Mouse (Mus musculus) left cerebral cortex, adult 11 months (tissue): ENCODE data around the gene Wrap53.

Experiments used
- DNase-seq: peaks from one replicate; pipeline ENCODE4 v3.0.0; 2022; ENCODE audit warnings: low spot score

Wrap53 gene

DNA sequence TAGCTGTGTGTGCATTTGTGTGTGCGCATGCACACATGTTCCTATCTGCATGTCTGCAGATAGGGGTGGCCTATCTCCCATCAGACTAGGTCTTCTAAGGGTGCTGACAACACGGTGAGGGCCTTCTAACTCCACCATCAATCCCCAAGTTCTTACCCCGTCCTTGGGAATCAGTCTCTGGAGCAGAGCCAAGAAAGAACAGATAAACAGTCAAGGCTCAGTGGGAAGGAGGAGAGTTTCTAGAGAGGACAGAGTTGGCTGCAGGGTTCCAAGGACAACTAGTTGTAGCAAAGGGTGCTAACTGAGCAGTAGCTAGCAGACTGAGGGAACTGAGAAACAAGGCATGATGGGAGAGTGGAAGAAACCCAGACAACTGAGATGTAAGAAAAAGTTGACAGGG lies 21.7 kb upstream of the Wrap53 start:
- DNase-seq: no peak

DNA sequence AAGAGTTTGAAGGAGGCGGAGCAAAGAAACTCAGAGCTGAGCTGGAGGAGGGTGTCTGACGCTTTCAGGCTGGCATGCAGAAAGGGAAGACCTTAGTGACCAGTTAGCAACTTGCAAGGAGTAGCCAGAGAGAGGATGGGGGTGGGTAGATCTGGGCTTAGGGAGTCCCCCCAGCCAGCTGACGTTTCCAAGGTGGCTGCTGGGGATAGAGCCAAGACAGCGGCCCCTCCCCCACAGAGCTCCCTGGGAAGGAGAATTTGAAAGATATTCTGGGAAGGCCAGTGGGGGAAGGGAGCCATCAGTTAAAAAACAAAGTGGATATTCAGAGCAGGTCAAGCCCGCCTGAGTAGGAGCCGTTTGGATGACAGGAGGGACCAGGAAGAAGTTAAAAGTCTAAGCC lies 20.0 kb upstream of the Wrap53 start:
- DNase-seq: peak; percentile 57

DNA sequence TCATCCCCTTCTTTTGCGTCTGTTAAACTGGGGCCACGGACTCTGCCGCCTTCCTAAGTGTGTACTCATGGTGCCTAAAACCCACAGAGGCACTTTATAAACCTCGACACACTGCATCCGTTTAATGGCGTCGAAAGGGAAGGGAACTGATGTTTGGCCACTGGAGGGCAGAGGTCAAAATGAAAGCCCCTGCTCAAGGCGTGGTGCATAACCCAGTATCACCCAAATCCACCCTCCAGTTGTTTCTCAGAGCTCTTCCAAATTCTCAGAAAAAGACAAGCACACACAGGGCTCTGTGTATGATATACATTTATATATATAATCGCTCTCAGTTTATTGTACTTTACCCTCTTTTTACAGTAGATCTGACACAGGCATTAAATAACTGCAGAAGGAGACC lies 19.4 kb upstream of the Wrap53 start:
- DNase-seq: no peak

DNA sequence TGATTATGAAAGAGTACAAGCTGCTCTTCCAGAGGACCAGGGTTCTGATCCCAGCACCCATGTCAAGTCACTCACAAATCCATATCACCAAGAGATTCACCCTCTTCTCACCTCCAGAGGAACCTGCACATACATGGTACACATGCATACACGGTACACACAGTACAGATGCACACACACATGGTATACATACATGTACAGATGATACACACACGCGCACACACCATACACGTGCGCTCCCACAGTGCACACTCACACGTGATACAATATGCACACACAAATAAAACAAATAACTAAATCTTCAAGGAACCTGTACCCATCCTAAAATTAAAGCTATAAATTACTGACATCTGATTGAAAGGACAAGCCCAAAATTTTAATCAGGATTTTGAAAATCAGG lies 14.8 kb upstream of the Wrap53 start:
- no peak for DNase-seq

DNA sequence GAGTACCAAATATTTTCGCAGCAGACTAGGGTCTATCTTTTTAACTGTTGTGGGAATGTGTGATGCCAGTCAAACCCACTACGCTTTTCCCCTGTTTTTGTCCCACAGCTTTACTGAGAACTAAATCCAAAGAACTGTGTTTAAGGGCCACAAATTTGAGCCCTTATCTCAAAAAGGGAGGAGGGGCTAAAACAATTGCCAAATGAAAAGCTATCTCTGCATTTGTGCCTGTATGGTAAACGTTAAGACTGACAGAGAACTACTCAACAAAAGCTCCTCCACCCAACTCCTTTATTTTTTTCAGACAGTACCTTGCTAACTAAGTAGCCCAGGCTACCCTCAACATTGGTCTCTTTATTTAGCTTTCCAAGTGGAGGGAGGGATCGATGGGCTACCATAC lies 12.7 kb upstream of the Wrap53 start:
- DNase-seq: no peak

DNA sequence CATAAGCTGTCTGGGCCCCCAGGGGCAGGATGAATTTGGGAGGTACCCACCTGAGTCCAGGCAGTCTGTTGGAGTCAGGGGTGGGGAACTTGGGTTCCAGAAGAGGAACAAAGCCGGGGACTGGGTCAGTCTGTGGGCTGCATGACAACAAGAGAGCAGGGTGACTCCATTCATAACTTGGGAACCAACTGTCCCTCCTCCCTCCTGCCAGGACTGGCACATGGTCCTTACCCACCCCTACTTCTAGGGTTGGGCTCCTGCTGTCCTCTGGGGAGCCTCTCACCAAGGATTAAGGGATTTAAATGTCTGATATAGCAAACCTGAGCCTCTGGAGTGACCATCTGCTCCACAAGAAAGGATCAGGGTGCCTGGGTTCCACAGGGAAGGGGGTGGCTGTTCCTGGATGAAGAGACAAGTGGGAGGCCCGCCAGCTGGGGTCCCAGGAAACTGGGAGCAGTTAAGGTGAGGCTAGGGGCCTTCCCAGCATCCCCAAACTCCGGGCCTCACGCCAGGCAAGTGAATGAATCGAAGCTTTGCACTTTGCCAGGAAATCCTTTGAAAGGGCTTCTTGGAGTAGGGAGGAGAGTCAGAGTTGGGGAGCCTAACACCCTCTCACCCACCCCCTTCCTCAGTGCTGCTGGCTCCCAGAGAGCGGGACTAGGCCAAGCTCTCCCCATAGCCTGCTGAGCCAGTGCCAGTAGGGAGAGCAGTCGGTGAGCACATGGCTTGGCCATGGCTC lies 12.0 kb upstream of the Wrap53 start:
- peak; percentile 58 for DNase-seq

DNA sequence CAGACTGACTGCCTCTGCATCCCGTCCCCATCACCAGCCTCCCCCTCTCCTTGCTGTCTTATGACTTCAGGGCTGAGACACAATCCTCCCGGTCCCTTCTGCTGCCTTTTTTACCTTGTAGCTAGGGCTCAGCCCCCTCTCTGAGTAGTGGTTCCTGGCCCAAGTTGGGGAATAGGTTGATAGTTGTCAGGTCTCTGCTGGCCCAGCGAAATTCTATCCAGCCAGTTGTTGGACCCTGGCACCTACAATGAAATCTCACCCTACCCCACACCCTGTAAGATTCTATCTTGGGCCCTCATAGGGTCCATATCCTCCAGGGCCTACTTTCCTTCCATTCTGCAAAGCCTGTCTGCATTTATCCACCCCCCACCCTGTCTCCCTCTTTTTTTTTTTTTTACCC lies 11.4 kb upstream of the Wrap53 start:
- no peak for DNase-seq

DNA sequence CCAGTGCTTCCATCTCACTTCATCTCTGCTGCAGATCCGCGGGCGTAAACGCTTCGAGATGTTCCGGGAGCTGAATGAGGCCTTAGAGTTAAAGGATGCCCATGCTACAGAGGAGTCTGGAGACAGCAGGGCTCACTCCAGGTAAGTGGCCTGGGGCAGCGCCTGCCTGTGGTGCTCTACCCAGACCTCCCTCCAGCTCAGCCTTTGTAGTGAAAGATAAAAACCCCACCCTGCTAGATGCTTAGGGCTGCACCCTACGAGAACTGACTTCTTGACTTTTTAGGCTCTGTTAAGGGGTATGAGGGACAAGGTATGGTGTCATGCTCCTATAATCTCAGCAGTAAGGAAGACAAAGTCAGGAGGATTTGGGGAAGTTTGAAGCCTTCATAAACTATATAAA lies 10.6 kb upstream of the Wrap53 start:
- DNase-seq: no peak

DNA sequence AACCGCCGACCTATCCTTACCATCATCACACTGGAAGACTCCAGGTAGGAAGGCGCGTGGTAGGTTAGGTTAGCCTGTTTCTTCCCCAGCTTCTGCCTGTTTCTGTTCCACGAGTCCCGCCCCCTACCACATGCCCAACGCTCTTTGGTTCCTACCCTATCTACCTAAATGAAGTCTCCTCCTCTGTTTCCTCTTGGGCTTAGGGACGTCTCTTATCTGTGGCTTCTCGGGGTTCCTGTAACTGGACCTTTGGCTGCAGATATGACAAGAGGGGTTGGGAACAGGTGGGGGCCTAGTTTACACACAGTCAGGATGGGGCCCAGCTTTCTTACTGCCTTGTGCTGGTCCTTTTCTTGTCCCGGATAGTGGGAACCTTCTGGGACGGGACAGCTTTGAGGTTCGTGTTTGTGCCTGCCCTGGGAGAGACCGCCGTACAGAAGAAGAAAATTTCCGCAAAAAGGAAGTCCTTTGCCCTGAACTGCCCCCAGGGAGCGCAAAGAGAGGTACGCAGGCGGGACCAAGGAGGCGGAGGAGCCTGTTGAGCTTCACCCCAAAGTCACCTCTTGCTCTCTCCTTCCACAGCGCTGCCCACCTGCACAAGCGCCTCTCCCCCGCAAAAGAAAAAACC lies 9.3 kb upstream of the Wrap53 start:
- DNase-seq: no peak

DNA sequence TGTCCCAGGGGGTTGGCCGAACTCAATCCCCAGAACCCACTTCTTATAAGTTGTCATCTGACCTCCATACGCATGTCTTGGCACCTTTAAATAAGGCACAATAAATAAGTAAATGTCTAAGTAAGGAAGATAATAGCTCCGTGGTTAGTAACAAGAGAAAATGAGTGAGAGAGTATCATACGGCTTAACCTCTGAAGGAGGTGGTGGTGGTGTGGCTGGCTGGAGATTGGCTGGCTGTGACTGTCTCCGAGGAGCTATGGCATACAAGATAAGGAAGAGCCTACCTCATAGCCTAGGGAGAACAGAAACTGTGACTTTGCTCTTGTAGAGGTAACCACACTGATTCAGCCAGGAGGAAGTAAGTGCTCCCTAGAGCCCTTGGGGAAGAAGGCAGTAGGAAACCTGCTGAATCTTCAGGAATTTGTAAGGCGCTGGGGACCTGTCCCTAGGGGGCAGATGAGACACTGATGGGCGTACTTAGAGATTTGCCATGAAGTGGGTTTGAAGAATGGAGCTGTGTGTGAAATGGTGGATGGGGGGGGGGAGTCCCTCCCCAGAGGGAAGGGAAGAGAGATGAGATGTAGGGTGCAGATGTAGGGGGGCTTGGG lies 5.8 kb upstream of the Wrap53 start:
- no peak for DNase-seq

DNA sequence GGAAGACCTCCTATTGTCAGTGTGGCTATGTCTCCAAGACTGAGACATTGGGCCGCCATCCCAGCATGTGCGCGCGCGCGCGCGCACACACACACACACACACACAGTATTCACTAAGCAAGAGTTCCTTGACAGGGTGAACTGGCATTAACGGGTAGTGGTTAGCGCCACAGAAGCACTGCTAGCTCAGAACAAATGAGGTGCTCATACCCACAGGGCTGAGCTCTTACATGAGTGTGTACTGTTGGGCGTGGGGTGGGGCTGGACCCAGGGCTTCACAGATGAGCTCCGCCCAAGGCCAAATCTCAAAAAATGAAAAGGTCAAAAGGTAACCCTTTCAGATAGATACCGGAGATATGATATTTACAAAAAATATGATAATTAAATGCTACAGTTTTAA lies 4.9 kb upstream of the Wrap53 start:
- no peak for DNase-seq

DNA sequence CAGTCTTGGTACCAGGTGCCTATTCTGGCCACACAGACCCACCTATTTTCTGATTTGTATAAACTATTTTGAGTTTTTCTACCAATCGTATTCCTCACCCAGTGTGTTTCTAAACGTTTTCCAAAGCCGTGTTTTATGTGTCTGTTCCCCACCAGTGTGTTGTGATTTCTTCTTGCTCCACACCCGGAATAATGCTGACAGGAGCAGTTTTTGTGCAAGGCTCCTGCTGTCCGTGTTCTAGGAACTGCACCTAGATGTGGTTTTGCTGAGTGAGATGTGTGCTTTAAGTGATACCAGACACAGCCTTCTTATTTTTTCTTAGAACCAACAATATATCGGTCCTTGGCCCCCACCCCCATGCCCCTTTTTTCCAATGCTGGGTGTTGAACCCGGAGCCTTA lies 4.0 kb upstream of the Wrap53 start:
- DNase-seq: no peak

DNA sequence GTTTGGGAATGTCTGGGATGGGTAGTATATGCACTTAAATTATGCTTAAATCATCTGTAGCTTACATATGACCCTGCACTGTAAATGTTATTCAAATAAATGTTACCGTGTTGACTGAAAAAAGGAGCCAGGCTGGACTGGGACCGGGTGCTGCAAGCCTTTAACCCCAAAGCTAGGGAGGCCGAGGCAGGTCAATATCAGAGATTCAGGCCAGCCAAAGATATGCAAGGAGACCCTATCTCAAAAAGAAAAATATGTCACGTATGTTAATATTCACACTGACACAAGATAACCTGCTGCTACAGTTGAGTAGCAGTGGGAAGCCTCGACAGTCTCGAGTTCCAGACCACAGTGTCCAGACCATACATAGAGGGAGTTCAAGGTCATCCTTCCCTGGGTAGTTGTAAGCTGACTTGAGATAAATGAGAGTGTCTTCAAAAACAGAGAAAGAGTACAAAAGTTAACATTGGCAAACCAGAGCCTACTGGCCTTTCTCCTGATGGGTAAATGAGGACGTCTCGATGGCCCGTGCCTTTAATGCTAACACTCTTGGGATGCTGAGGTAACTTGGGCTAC lies 2.3 kb upstream of the Wrap53 start:
- no peak for DNase-seq

DNA sequence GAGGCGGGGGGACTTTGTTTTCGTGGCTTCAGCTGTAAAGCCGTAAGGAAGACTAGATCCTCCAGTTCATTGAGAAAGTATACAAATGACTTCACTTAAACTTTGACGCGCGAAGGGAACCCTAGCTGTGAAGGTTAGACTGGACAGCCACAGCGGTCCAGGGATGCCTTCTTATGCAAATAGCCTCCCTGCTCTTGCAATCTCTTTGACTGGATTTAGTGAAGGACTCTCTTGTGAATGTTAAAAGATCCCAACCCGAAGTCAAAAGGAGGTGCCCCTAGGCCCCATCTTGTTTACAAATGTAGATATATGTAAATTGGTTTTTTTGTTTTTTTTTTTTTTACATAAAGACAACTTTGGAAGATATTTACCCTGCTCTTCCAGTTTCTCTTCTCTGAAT lies 1.8 kb upstream of the Wrap53 start:
- no peak for DNase-seq

DNA sequence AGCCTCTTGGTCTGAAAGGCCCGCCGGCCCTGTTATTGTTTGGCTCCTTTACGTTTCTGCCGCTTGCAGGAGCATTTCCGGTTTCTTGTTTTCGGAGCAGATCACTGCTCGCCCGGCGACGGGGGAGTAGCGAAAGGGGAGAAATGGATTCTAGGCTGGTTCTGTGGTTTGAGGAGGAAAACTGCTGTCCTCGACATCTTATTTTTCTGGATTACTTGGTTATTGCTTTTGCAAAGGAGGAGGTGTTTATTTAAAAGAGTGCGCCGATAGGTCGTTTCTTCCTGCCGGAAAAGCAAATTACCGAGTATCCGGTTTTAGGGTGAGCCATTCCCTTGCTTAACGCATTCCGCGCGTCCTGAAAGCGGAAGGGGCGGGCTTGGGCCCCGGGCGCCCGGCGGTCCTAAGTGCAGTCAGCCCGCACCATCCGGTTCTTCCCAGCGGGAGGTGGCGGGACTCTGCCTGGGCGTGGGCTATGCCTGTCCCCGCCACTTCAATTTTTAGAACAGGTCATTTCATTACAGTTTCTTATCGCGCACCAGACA lies 1.2 kb upstream of the Wrap53 start:
- peak; percentile 78 for DNase-seq

DNA sequence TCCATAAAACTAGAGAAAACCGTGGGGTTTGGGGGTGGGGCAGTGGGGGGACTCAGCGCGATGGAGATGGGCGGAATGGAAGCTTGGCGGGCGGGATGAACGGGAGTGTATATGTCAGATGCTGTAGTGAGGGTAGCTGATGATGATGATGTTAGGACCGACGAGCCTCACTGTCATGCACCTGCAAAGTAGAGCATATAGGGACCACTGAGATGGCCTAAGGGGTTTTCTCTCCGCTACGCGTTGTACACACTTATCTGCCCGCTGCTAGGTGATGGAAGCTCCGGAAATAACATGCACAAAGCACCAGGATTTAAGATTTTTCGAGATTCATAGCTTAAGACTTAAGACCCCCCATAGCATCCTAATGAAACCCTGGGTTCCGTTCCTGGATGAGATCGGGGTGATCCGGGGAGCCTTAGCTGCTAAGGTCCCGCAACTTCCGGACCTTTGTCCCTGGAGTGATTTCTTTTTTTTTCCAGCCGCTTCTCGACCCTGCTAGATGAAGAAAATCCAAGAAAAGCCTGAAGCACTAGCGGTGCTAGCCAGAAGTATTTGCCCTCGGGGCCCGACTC lies 604 bp upstream of the Wrap53 start:
- DNase-seq: no peak

DNA sequence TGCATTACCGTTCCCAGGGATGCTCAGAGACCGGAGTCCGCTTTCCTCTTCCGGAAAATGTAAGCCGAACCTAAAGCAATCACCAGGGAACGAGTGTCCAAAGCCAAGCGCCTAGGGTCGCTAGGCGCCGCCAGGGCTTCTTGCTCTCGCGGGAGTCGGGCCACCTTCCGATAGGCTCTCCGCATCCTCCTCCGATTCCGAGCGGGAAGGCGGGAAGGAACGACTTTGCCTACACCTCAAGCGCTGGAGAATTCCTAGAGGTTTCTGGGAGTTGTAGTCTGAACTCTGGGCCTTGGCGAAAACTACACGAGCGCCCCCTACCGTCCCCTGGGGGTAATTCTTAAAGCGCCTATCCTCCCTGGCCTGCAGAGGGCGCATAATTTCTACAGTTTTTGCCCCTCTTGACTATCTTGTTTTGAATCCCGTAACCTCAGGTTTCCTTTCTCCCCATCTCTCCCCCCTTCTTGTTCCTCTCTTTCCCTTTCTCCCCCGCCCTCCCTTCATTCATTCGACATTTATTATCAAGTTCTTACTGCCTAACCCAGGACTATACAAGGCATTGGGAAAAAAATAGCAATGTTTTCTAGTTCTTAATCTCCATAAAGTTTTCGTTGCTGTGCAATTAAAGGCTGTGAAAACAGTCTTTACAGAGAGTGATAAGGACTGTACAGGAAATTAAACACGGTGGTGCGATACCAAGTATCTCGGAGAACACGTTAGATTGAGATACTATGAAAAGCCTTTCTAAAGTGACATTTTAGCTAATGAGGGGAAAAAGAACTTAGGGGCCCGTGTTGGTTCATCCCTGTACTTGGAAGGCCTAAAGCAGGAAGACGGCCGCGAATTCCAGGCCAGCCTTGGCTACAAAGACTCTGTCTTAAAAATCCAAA lies 682 bp downstream of the Wrap53 start:
- DNase-seq: peak; percentile 97

DNA sequence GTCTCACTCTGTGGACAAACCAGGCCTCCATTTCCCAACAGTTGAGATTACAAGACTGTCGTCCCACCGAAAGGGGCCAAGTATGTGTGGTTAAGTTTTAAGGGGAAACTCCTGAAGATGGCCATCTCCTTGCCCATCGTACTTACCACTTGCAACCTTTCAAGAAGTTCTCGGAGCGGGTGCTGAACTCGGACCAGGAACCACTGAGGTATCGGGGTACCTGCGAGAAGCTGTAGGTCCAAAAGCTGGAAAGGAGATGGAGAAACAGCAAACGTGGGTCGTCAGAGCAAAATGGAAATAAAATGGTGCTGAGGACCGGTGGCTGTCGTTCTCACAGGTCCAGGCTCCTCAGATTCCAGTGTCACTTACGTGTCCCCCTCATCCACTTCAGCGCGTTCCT lies 1.8 kb downstream of the Wrap53 start:
- no peak for DNase-seq

DNA sequence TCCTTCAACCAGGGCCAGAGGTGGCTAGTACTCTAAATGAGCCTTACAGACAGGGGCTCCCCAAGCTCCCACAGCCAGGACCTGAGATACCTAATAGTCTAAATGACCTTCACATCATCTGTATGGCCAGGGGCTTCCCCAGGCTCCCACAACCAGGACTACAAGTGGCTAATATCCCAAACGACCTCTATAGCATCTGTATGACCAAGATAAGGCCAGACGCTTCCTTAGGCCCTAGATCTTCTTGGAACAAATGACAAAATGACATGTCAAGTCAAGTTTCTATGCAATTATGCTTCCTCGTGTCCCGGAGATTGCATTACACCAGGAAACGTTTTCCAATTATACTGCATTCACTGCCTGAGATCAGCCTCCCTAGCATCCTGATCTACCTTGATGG lies 3.7 kb downstream of the Wrap53 start:
- no peak for DNase-seq

DNA sequence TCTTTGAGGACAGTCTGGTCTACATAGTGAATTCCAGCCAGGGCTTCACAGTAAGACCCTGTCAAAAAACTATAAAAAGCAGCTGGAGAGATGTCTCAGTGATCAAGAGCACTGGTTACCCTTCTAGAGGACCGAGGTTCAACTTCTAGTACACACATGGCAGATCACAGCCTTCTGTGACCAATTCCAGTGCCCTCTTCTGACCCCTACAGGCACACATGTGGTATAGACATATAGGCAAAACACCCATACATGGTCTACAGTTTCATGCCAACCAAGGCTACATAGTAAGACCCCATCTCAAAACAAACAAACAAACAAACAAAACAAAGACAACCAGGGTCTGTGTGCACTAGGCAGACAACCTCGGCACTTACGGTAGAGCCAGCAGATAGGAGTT lies 4.8 kb downstream of the Wrap53 start:
- DNase-seq: no peak

DNA sequence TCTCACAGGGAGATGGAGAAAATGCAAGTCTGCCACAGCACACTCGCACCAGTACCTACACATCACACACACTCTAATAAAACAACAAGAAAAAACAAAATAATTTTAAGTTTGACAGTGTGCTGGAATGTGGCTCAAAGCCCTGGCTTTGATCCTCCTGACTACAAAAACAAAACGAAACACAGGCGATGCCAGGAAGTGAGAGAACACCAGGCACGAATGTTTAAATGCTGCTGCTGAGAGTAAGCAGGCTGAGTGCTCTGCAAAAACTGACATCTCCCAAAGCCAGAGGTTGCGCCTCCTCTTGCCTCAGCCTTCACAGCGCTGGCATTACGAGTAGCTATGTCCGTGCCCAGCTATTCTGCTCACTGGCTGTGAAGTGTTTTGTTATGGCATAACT lies 14.9 kb downstream of the Wrap53 start:
- no peak for DNase-seq

DNA sequence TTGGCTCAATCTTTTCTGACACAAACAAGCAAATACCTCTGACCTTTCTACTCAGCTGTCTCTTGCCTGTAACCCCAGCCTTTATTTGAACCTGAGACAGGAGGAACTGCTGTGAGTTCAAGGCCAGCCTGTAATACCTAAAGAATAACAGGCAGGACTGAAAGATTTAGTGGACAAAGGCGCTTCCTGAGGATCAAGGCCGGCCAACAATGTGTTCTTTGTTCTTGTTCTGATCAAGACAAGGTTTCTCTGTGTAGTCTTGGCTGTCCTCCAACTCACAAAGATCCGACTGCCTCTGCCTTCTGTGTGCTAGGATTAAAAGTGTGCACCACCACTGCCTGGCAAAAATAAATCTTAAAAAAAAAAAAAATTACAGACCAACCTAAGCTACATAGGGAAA lies 15.7 kb downstream of the Wrap53 start:
- DNase-seq: no peak
